Mouse (Mus musculus): ENCODE data around the gene Gm5128. TPM values are rescaled to one million over a fixed set of nuclear protein-coding genes. Genes with fewer than 3 reads are reported as not detected.
"Not testable (repeated sequence)": the region's sequence is repeated elsewhere in the genome, so short reads cannot be mapped to it uniquely, and the experiment has no call there.

Gm5128 gene
- total RNA-seq (2012; rRNA removed) (0.17 TPM in 1 of 2 replicates, not detected in the other), total RNA-seq (2014; rRNA removed) (0.70 and 1.5 TPM in 2 replicates), polyA plus RNA-seq (2012; ENCODE audit: insufficient read length, low read depth) (0.67 and 0.73 TPM in 2 replicates)

DNA sequence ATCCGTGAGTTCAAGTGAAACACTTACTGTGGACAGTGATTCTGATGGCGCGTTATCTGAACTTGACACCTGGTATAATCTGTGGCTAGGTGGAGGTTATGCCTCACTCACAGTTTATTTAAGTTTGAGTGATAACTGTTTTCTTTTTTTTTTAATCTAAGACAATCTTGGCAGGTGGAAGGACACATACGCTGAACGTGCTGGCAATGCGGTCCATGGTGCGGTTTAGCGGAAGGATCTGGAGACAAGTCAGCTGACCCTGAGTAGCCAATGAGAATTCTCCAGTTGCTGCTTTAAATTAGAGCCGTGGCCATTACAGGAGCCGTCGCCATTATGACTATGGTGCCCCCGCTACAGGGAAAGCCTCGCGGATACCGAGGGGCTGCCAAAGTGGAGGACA is at the start of gene Gm5128:
Gm5128 (plus strand) TSS at position 301 of the 400 bp plus-strand sequence.
- H3K27me3 ChIP-seq (replicated peaks); H3K4me2 ChIP-seq (ENCODE audit: insufficient read depth, low read depth, poor library complexity, severe bottlenecking); in situ Hi-C loops (cut with MboI; ENCODE audit: low pct_ligation_motif_present, low pct_unique_long_range_greater_than_20kb, low sequenced_read_pairs); H3K4me3 ChIP-seq (replicated peaks in 1 of 3; ENCODE audit: low read depth in 2 of 3, low read length in 2 of 3, poor library complexity in 1 of 3); H3K27ac ChIP-seq (ENCODE audit: insufficient read depth, low read depth); H3K9ac ChIP-seq (ENCODE audit: insufficient read depth, low read depth); H3K36me3 ChIP-seq (replicated peaks in 1 of 2; ENCODE audit: control insufficient read depth in 1 of 2, insufficient read depth in 1 of 2, low read length in 1 of 2); H3K9me3 ChIP-seq (replicated peaks; ENCODE audit: low read length); DNase-seq (ENCODE audit: extremely low read depth); H3K4me1 ChIP-seq (ENCODE audit: control insufficient read depth in 1 of 2, insufficient read depth in 2 of 2); dilution Hi-C loops (cut with MboI; ENCODE audit: extremely low pct_ligation_motif_present, extremely low pct_unique_long_range_greater_than_20kb, low sequenced_read_pairs); H3K79me2 ChIP-seq (replicated peaks; ENCODE audit: control insufficient read depth, extremely low read depth, insufficient read depth, poor library complexity, severe bottlenecking): not testable (repeated sequence)

DNA sequence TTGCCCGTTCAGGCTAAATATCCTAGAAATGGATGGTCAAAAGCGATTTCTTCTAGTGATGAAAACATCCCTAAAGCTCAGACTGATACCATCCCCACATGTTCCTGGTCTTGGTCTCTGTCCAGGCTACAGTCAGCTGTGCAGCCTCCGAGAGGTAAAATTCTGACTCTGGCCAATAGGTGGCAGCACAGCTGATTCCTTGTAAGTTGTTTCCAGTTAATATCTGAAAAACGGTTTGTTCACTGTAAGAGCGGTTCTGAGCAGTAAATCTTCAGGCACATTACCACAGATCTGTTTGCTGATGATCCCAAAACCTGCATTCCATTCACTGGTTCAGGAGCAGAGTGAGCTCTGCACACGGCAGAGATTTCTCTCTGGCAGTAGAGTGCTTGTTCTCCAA is 12.4 kb upstream of the Gm5128 start:
- H3K9me3 ChIP-seq (replicated peaks; ENCODE audit: low read length); DNase-seq (ENCODE audit: extremely low read depth); H3K9ac ChIP-seq (ENCODE audit: insufficient read depth, low read depth); H3K79me2 ChIP-seq (replicated peaks; ENCODE audit: control insufficient read depth, extremely low read depth, insufficient read depth, poor library complexity, severe bottlenecking); in situ Hi-C loops (cut with MboI; ENCODE audit: low pct_ligation_motif_present, low pct_unique_long_range_greater_than_20kb, low sequenced_read_pairs); H3K4me1 ChIP-seq (ENCODE audit: control insufficient read depth in 1 of 2, insufficient read depth in 2 of 2); H3K4me3 ChIP-seq (replicated peaks in 1 of 3; ENCODE audit: low read depth in 2 of 3, low read length in 2 of 3, poor library complexity in 1 of 3); H3K4me2 ChIP-seq (ENCODE audit: insufficient read depth, low read depth, poor library complexity, severe bottlenecking); H3K27me3 ChIP-seq (replicated peaks); dilution Hi-C loops (cut with MboI; ENCODE audit: extremely low pct_ligation_motif_present, extremely low pct_unique_long_range_greater_than_20kb, low sequenced_read_pairs); H3K27ac ChIP-seq (ENCODE audit: insufficient read depth, low read depth); H3K36me3 ChIP-seq (replicated peaks in 1 of 2; ENCODE audit: control insufficient read depth in 1 of 2, insufficient read depth in 1 of 2, low read length in 1 of 2): not testable (repeated sequence)

DNA sequence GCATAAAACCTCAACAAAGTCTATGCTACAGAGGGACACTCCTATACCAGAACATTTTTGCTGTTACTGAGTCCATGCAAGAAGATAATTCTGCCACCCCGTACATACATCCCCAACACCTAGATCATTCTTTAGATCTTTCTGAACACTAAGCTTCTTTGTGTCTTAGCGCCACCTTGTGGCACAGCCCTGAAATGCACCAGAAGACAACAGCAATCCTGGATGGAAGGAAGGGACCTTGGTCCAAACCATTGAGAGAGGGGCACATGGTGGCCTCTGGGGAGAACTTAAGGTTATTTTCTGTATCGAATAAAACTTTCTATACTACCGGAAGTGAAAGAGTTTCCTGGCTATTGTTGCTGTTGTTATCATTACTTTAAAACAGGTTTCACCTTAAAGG is 11.1 kb upstream of the Gm5128 start:
- H3K27ac ChIP-seq (ENCODE audit: insufficient read depth, low read depth); H3K9me3 ChIP-seq (replicated peaks; ENCODE audit: low read length); in situ Hi-C loops (cut with MboI; ENCODE audit: low pct_ligation_motif_present, low pct_unique_long_range_greater_than_20kb, low sequenced_read_pairs); H3K27me3 ChIP-seq (replicated peaks); H3K4me1 ChIP-seq (ENCODE audit: control insufficient read depth in 1 of 2, insufficient read depth in 2 of 2); H3K9ac ChIP-seq (ENCODE audit: insufficient read depth, low read depth); H3K36me3 ChIP-seq (replicated peaks in 1 of 2; ENCODE audit: control insufficient read depth in 1 of 2, insufficient read depth in 1 of 2, low read length in 1 of 2); H3K4me2 ChIP-seq (ENCODE audit: insufficient read depth, low read depth, poor library complexity, severe bottlenecking); dilution Hi-C loops (cut with MboI; ENCODE audit: extremely low pct_ligation_motif_present, extremely low pct_unique_long_range_greater_than_20kb, low sequenced_read_pairs); H3K79me2 ChIP-seq (replicated peaks; ENCODE audit: control insufficient read depth, extremely low read depth, insufficient read depth, poor library complexity, severe bottlenecking); DNase-seq (ENCODE audit: extremely low read depth); H3K4me3 ChIP-seq (replicated peaks in 1 of 3; ENCODE audit: low read depth in 2 of 3, low read length in 2 of 3, poor library complexity in 1 of 3): not testable (repeated sequence)

DNA sequence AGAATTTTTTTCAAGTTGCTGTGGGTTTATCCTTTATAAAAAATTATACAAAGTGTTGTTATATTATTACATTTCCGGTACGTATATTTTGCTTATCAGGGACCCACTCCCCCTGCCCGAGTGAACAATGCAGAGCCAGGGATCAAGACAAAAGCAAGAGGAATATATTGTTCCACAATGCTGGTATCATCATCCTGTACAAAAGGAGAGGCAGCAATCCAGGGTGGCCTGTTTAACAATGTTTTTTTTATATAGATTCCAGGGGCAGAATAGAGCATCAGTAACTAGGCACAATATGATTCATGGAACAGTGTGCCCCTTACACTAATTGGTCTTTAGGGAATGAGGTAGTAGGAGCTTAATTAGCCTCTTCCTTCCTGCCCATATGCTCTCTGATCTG is 30.5 kb downstream of the Gm5128 start:
- dilution Hi-C loops (cut with MboI; ENCODE audit: extremely low pct_ligation_motif_present, extremely low pct_unique_long_range_greater_than_20kb, low sequenced_read_pairs); H3K27ac ChIP-seq (ENCODE audit: insufficient read depth, low read depth); H3K27me3 ChIP-seq (replicated peaks); H3K79me2 ChIP-seq (replicated peaks; ENCODE audit: control insufficient read depth, extremely low read depth, insufficient read depth, poor library complexity, severe bottlenecking); H3K9ac ChIP-seq (ENCODE audit: insufficient read depth, low read depth); H3K4me1 ChIP-seq (ENCODE audit: control insufficient read depth in 1 of 2, insufficient read depth in 2 of 2); H3K4me3 ChIP-seq (replicated peaks in 1 of 3; ENCODE audit: low read depth in 2 of 3, low read length in 2 of 3, poor library complexity in 1 of 3); H3K4me2 ChIP-seq (ENCODE audit: insufficient read depth, low read depth, poor library complexity, severe bottlenecking); H3K9me3 ChIP-seq (replicated peaks; ENCODE audit: low read length); H3K36me3 ChIP-seq (replicated peaks in 1 of 2; ENCODE audit: control insufficient read depth in 1 of 2, insufficient read depth in 1 of 2, low read length in 1 of 2); in situ Hi-C loops (cut with MboI; ENCODE audit: low pct_ligation_motif_present, low pct_unique_long_range_greater_than_20kb, low sequenced_read_pairs); DNase-seq (ENCODE audit: extremely low read depth): not testable (repeated sequence)

DNA sequence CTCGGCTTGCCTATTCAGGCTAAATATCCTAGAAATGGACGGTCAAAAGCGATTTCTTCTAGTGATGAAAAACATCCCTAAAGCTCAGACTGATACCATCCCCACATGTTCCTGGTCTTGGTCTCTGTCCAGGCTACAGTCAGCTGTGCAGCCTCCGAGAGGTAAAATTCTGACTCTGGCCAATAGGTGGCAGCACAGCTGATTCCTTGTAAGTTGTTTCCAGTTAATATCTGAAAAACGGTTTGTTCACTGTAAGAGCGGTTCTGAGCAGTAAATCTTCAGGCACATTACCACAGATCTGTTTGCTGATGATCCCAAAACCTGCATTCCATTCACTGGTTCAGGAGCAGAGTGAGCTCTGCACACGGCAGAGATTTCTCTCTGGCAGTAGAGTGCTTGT is 48.1 kb downstream of the Gm5128 start:
- H3K4me3 ChIP-seq (replicated peaks in 1 of 3; ENCODE audit: low read depth in 2 of 3, low read length in 2 of 3, poor library complexity in 1 of 3); H3K27me3 ChIP-seq (replicated peaks); H3K4me2 ChIP-seq (ENCODE audit: insufficient read depth, low read depth, poor library complexity, severe bottlenecking); H3K36me3 ChIP-seq (replicated peaks in 1 of 2; ENCODE audit: control insufficient read depth in 1 of 2, insufficient read depth in 1 of 2, low read length in 1 of 2); H3K79me2 ChIP-seq (replicated peaks; ENCODE audit: control insufficient read depth, extremely low read depth, insufficient read depth, poor library complexity, severe bottlenecking); H3K9ac ChIP-seq (ENCODE audit: insufficient read depth, low read depth); H3K27ac ChIP-seq (ENCODE audit: insufficient read depth, low read depth); DNase-seq (ENCODE audit: extremely low read depth); dilution Hi-C loops (cut with MboI; ENCODE audit: extremely low pct_ligation_motif_present, extremely low pct_unique_long_range_greater_than_20kb, low sequenced_read_pairs); H3K4me1 ChIP-seq (ENCODE audit: control insufficient read depth in 1 of 2, insufficient read depth in 2 of 2); in situ Hi-C loops (cut with MboI; ENCODE audit: low pct_ligation_motif_present, low pct_unique_long_range_greater_than_20kb, low sequenced_read_pairs); H3K9me3 ChIP-seq (replicated peaks; ENCODE audit: low read length): not testable (repeated sequence)

DNA sequence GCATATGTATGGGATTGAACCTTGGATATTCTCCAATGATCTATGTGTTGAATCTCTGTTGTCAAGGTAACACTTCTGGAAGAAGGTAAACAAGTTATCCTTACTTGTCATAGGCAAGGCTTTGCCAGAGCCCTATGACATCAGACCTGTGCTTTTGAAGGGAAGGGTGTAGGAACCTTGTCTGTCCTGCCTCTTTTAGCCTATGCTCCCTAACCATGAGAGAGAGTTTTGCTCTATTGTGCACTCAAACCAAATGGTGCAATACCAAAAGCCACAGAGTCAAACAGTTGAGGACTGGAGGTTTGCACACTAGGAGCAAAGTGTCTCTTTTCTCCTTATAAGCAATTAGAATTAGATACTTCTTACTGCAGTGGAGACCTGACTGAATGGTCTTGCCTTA is 48.7 kb downstream of the Gm5128 start:
- H3K4me2 ChIP-seq (ENCODE audit: insufficient read depth, low read depth, poor library complexity, severe bottlenecking); H3K27me3 ChIP-seq (replicated peaks); H3K9ac ChIP-seq (ENCODE audit: insufficient read depth, low read depth); DNase-seq (ENCODE audit: extremely low read depth); H3K79me2 ChIP-seq (replicated peaks; ENCODE audit: control insufficient read depth, extremely low read depth, insufficient read depth, poor library complexity, severe bottlenecking); H3K4me1 ChIP-seq (ENCODE audit: control insufficient read depth in 1 of 2, insufficient read depth in 2 of 2); in situ Hi-C loops (cut with MboI; ENCODE audit: low pct_ligation_motif_present, low pct_unique_long_range_greater_than_20kb, low sequenced_read_pairs); dilution Hi-C loops (cut with MboI; ENCODE audit: extremely low pct_ligation_motif_present, extremely low pct_unique_long_range_greater_than_20kb, low sequenced_read_pairs); H3K9me3 ChIP-seq (replicated peaks; ENCODE audit: low read length); H3K36me3 ChIP-seq (replicated peaks in 1 of 2; ENCODE audit: control insufficient read depth in 1 of 2, insufficient read depth in 1 of 2, low read length in 1 of 2); H3K27ac ChIP-seq (ENCODE audit: insufficient read depth, low read depth); H3K4me3 ChIP-seq (replicated peaks in 1 of 3; ENCODE audit: low read depth in 2 of 3, low read length in 2 of 3, poor library complexity in 1 of 3): not testable (repeated sequence)

Measured in CH12.LX (cell line).